Mouse (Mus musculus) ES-E14 (cell line): ENCODE data around the gene Smpd3. TPM values are rescaled to one million over a fixed set of nuclear protein-coding genes. Genes with fewer than 3 reads are reported as not detected.

ENCODE experiments used
- DNase-seq: peaks from one replicate; pipeline ENCODE4 v3.0.0-alpha.2; 2013; ENCODE audit warnings: low read depth, low spot score
- H3K27ac ChIP-seq: 2 replicates; pipeline ENCODE4 v1.5.1; 2012; ENCODE audit warnings: low read depth, mild to moderate bottlenecking, low read length, moderate library complexity, mixed read lengths; ENCODE audit not compliant: poor library complexity, insufficient read depth, severe bottlenecking
- H3K36me3 ChIP-seq: 2 replicates; pipeline ENCODE4 v1.6.1; 2012; ENCODE audit warnings: mild to moderate bottlenecking, low read length, moderate library complexity, mixed read lengths; ENCODE audit not compliant: control insufficient read depth, poor library complexity, insufficient read depth, severe bottlenecking
- H3K4me1 ChIP-seq, 2 experiments: fragments of 150-350 bp in 1 of 2; sonication (generic) in 1 of 2; 2 replicates each; pipeline ENCODE4 v1.6.1; 2012; ENCODE audit warnings: low read length in 2 of 2, mild to moderate bottlenecking in 1 of 2, mixed read lengths in 1 of 2; ENCODE audit not compliant: control insufficient read depth in 2 of 2, insufficient read depth in 2 of 2, poor library complexity in 1 of 2
- H3K4me3 ChIP-seq, 2 experiments: fragments of 150-350 bp in 1 of 2; sonication (generic) in 1 of 2; 2 replicates each; pipeline ENCODE4 v1.5.1; 2012; ENCODE audit warnings: low read length in 2 of 2, low read depth in 1 of 2, mild to moderate bottlenecking in 1 of 2, mixed read lengths in 1 of 2; ENCODE audit not compliant: insufficient read depth in 1 of 2, poor library complexity in 1 of 2, severe bottlenecking in 1 of 2
- H3K9ac ChIP-seq: 2 replicates; pipeline ENCODE4 v1.6.1; 2012; ENCODE audit warnings: low read depth, mild to moderate bottlenecking, low read length, mixed read lengths; ENCODE audit not compliant: poor library complexity, insufficient read depth, severe bottlenecking
- H3K9me3 ChIP-seq: fragments of 150-350 bp; sonication (generic); 2 replicates; pipeline ENCODE4 v1.6.1; 2012; ENCODE audit warnings: low read depth, mild to moderate bottlenecking, low read length; ENCODE audit not compliant: control insufficient read depth, insufficient read depth
- CHD2 ChIP-seq: IDR thresholded peaks from 2 replicates; pipeline ENCODE4 v1.6.1; 2014; ENCODE audit warnings: mild to moderate bottlenecking, low read depth, low read length, inconsistent platforms
- HCFC1 ChIP-seq: IDR thresholded peaks from 2 replicates; pipeline ENCODE4 v1.6.1; 2012; ENCODE audit warnings: low read length, inconsistent platforms, borderline replicate concordance; ENCODE audit not compliant: insufficient read depth
- MAFK ChIP-seq: IDR thresholded peaks from 2 replicates; pipeline ENCODE4 v1.6.1; 2014; ENCODE audit warnings: mild to moderate bottlenecking, low read depth, low read length, inconsistent platforms; ENCODE audit not compliant: insufficient read depth
- ZC3H11A ChIP-seq: IDR thresholded peaks from 2 replicates; pipeline ENCODE4 v1.6.1; 2012; ENCODE audit warnings: low read depth, mild to moderate bottlenecking, inconsistent platforms, low read length, borderline replicate concordance
- ZNF384 ChIP-seq: IDR thresholded peaks from 2 replicates; pipeline ENCODE4 v1.6.1; 2012; ENCODE audit warnings: low read depth, low read length, inconsistent platforms
- in situ Hi-C, 2 experiments: fragments of 600-800 bp; cut with MboI; formaldehyde crosslinking; loops; one replicate each; pipeline ENCODE4 v1.15.1; 2025; ENCODE audit warnings: low sequenced_read_pairs in 2 of 2, inconsistent platforms in 1 of 2; ENCODE audit not compliant: unreplicated experiment in 2 of 2
- total RNA-seq: library from RNA; depleted of rRNA; stranded (reverse); fragments of 300-350 nt; gene quantifications from 2 replicates; pipeline ENCODE4 v1.2.3, GENCODE M21; 2012

The Smpd3 gene
- total RNA-seq, 1 experiment, result 0.94 TPM

DNA sequence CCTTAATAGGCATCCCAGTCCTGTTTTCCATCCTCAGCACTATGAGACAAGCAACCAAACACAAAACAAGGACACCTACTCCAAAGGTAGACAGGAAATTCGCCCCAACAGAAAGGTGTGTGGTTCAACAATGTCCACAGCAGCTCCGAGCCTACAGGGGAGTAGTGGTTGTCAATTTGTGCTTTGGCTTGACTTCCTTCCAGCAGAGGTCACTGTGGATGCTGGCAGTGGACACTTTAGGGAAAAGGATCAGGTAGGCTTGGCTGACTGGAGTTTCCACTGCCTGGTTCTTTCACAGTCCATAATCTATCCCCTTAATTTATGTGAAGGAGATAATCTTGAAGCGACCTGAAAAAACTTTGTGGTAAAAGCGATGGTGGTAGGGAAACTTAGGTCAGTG, 2.6 kb downstream of the Smpd3 start:
- DNase-seq, result no peak
- H3K4me1 ChIP-seq, result peaks cover 0 to 3% of the 10 kb centered on the region in 2 experiments; a peak in 2 of 4 replicates
- in situ Hi-C loops, result no loop called here

DNA sequence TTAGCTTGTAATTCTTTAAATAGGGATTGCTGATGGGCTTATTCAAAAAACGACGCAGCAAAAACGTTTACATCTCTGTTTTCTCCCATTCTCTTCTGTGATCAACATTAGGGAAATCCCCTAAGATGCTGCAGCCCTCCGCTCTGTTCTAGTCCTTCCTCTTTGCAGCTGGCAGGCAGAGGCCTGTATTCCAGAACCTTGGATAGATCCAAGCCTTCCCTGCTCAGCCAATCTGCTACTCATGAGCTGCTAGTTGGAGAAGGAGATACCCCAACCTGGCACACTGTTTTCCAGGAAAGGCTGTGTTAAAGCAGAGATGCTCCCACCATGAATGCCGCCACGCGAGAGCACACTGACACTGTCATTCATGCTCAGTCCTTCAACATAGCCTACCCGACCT, 4.4 kb downstream of the Smpd3 start:
- Histone ChIP-seq H3K4me3 (no peak overlapping the region), H3K9ac (no peak overlapping the region), H3K36me3 (no peaks in the 10 kb centered on the region), H3K9me3 (no peaks in the 10 kb centered on the region), H3K4me1 (no peaks in the 10 kb centered on the region), H3K27ac (no peak overlapping the region)
- TF ChIP-seq CHD2 (no peak), MAFK (no peak), HCFC1 (no peak), ZC3H11A (no peak), ZNF384 (no peak)
- in situ Hi-C loops, result no loop called here
- peak; percentile 28 for DNase-seq

More for the DNA sequence above, 2.6 kb downstream of the Smpd3 start:
- Histone ChIP-seq H3K36me3 (no peaks in the 10 kb centered on the region), H3K27ac (no peak overlapping the region), H3K9ac (no peak overlapping the region), H3K4me3 (no peak overlapping the region), H3K9me3 (no peaks in the 10 kb centered on the region)
- no peak for TF ChIP-seq ZNF384
- TF ChIP-seq ZC3H11A, result no peak
- TF ChIP-seq MAFK, result no peak
- no peak for TF ChIP-seq CHD2
- TF ChIP-seq HCFC1, result no peak

DNA sequence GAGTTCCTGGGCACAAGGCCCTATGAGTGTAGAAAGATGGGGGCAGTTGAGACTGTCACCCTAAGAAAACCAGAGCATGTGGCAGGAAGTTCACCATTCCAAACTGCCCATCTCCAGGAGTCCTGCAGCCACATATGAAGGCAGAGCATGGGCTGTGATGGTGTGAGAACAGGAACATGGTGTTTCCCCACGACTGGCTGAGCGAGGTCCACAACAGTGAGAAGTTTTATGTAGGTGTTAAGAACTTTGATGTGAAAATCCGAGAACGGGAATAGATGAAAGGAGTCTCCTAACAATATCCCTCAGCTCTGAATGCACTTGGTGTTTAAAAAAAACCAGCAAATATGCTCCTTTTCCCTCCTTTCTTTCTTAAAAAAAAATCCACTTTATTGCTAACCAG, 5.3 kb downstream of the Smpd3 start:
- in situ Hi-C loops, result no loop called here
- Histone ChIP-seq H3K36me3 (no peaks in the 10 kb centered on the region), H3K4me1 (no peaks in the 10 kb centered on the region), H3K9me3 (no peaks in the 10 kb centered on the region), H3K9ac (no peak overlapping the region), H3K27ac (no peak overlapping the region), H3K4me3 (no peak overlapping the region)
- no peak for DNase-seq
- TF ChIP-seq CHD2, result no peak
- no peak for TF ChIP-seq HCFC1
- TF ChIP-seq ZC3H11A, result no peak
- no peak for TF ChIP-seq ZNF384
- TF ChIP-seq MAFK, result no peak

DNA sequence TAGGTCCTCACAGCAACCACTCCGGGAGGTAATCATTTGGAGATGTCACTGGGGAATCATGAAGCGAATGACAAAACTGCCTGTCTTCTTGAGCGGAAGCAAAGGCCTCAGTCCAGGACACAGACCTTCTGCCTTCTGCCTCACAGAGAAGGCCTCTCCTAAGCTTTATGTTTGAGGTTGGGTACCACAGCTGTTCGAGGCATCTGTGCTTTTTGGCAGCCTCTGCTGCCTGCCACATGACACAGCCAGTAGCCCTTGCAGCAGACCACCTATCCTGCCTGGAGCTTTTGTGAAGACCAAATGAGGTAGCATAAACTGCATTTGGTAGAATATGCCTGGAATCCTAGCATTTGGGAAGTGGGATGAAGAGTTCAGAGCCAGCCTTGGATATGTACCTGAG, 11.2 kb downstream of the Smpd3 start:
- Histone ChIP-seq H3K9me3 (no peaks in the 10 kb centered on the region), H3K4me3 (no peak overlapping the region), H3K36me3 (no peaks in the 10 kb centered on the region), H3K9ac (no peak overlapping the region), H3K27ac (no peak overlapping the region), H3K4me1 (no peaks in the 10 kb centered on the region)
- no peak for TF ChIP-seq ZNF384
- TF ChIP-seq CHD2, result no peak
- no peak for TF ChIP-seq ZC3H11A
- TF ChIP-seq MAFK, result no peak
- no peak for TF ChIP-seq HCFC1
- in situ Hi-C loops, result no loop called here
- no peak for DNase-seq

DNA sequence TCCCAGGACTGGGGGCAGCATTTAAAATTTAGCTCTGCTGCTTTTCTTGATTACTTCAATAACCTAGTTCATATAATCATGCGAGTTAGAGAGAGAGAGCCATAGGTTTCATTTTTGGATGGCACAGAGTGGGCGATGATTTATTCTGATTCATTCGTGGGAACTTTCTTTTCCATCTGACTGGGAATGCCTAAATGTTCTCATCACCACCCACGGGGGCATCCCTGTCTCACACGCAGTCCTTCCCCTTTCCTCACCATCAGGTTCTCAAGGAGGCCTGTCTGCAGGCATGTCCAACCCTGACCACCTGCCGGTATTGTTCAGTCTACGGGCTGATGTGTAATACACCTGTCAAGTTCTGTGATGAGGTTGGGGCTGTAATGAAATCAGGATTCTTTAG, 16.4 kb downstream of the Smpd3 start:
- Histone ChIP-seq H3K4me1 (no peaks in the 10 kb centered on the region), H3K27ac (no peak overlapping the region), H3K4me3 (no peak overlapping the region), H3K9ac (no peak overlapping the region), H3K36me3 (no peaks in the 10 kb centered on the region), H3K9me3 (no peaks in the 10 kb centered on the region)
- in situ Hi-C loops, result no loop called here
- TF ChIP-seq HCFC1, result no peak
- no peak for TF ChIP-seq MAFK
- TF ChIP-seq CHD2, result no peak
- no peak for TF ChIP-seq ZNF384
- TF ChIP-seq ZC3H11A, result no peak
- no peak for DNase-seq
